Mouse (Mus musculus) R1 (cell line): ENCODE results near the gene Rad51c.

ENCODE experiments used
- DNase-seq: peaks from one replicate; pipeline ENCODE4 v3.0.0-alpha.2; 2018; ENCODE audit warnings: low read depth, low spot score

Gene Rad51c

DNA sequence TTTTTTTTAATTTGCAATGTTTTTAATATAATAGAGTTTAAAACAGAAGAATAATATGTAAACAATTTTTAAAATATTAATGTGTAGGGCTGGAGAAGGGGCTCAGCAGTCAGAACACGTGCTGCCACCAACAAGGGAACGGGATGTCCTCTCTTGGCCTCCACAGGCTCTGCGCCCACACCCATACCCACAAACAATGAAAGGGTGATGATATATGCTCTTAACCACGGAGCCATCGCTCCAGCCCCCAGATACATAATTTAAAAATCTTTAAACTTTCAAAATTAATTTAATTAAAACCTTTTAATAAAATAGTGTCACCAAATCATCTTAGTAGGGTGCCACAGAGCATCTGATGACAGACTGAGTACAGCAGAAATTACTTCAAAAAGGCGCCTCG lies 37.7 kb downstream of the Rad51c start:
- no peak for DNase-seq

DNA sequence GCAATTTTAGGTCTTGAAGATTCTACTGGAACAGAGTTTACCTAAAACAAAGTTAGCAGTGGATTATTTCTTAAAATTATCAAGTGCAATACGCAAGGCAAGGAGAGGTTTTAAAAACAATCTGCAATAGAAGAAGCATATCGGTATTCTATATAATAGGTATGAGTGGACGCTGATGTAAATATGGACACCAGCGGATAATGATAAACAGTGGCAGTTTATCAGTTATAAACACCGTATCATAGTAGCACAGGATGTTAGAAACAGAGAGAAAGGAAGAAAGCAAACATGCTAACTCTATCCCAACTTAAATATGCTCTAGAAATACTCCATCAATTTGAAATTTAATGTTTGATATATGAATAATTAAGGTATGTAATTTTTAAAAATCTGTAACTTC lies 39.6 kb downstream of the Rad51c start:
- DNase-seq = no peak

DNA sequence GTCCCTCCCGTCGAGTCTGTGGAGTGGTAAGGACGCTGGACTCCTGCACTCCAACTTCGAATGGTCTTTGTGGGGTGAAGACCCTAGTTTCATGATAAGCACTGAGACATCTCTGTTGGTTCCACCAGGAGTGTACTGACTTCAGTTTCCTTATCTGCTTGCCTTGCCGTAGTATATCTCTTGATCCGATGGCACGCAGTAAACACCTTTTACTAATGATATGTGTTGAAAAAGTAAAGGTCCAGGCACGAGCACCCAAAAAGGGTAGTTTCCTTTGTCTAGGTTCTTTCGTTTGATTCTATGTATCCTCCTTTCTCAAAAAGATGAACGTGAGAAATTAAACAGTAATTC lies 45.5 kb downstream of the Rad51c start:
- DNase-seq = no peak

DNA sequence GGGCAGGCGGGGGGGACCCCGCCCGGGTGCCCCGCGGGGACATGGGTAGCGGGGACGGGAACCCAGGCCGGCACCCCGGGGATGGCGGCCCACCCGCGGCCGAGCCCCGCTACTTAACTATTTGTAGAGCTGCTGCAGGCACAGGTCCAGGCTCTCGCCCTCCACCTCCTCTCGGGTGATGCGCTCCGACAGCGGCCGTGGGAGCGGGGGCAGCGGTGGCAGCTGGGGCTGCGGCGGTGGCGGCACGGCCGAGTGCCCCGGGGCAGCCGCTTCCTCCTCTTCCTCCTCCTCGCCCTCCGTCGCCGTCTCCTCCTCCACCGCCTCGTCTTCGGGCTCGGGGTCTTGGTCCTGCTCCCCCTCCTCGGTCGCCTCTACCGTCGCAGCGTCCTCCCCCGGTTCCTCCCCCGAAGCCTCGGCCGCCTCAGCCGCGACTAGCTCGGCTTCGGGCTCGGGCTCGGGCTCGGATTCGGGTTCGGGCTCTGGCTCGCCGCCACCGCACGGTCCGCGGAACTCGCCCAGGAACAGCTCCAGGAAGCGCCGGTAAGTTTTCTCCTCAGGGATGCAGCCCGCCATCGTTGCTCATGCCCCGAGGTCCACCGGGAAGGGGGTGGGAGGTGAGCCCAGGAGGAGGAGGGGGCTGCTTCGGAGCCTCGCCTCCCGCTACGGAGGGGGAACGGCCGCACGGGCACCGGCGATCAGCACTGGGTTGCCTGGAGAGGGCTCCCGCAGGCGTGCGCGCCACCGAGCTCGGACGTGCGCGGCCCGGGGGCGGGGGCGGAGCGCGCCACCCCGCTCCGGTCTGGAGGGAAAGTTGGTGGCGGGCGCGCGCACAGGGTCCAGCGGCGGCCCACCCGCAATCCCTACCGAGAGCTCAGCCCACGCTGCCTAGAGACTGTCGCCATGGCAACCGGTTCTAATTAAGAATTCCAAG lies 46.2 kb downstream of the Rad51c start, which contains the start of gene Ppm1e:
TSS of gene Ppm1e (minus strand) at position 693 of the 931 bp plus-strand sequence.
- peak; percentile 89 for DNase-seq

DNA sequence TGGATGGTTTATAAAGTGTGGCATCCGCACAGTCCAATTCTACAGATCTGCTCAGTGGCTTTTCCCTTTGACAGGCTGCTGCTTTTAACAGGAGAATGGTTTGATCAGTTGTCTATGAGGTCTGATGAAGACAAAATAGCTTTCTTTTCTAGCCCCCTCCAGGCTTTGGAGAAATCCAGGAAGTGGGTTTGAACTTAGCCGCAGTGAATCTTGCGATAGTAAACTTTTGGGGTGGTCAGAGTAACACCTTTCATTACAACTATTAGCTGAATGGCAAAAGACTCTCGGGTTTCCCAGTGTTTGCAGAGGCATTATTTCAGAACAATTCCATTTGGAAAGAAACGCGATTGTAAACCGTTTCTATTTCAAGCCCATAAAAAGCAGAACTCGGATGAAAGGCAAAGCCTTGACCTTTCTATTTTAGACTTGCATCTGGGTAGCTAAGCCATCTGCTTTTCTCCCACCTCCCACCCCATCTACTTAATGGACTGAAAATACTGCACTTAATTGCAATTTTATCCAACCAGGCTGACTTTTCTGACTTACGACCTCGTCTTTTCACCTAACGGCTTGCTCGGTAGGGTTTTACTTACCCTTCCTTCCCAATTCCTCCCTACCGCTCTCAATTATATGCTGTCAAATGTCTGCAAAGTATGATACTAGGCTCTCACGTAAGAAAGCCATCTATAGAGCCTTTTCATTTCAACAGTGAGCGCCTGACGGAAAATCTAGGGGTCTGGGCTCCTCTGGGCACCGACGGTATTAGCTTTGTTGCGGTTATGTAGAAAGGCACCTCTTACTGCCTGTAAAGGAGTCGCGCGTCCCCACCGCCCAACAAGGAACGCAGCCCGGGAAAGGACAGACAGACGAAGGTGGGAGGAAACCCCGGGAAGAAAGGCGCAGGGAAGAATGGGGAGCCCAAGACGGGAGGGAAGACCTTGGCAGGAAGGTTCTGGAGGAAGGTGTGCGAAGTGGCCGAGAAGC lies 47.1 kb downstream of the Rad51c start:
- DNase-seq = peak; percentile 38

DNA sequence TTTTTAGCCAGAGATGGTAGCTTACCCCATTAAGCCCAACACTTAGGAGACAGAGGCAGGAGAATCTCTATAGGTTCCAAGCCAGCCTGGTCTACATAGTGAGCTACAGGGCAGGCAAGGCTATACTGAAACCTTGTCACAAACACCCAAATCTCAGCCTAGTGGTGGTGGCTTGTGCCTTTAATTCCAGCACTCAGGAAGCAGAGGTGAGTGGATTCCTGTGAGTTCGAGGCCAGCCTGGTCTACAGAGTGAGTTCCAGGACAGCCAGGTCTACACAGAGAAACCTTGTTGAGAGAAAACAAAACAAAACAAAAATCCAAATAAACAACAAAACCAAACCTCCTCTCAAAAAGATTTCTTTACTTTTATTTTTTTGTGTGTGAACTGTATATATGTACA lies 49.9 kb downstream of the Rad51c start:
- DNase-seq = no peak

DNA sequence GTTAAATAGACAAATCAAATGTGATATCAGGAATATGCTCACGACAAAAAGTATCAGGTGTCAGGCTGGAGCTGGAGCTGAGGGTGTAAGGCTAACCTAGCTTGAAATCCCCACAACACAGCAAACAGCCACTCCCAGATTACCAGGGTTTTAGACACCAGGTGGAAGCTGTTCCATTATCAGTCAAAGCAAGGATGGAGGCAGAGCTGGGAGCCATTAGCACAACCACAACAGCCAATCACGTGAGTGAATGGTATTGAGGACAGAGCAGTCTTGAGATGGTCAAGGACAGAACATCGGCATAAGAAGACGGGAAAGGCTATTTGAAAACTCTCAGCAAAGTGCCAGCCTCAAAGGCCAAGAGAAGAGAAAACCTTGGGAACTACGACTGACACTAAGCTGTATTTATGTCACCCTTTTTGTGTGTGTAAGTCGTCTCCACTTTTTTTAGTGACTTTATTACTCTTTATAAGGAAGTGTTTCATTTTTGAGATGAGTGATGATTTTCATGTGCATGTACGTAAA lies 51.0 kb downstream of the Rad51c start:
- DNase-seq = peak; percentile 65
